Mouse (Mus musculus) embryonic stem cell, embryonic (primary cell): Measurements from ENCODE around the gene C87499.

Experiments
- CTCF ChIA-PET, 4 experiments: fragments of 300-600 bp in 2 of 4; fragments of 350-600 bp in 2 of 4; sonication (Branson Sonifier 250); formaldehyde crosslinking; loops; one replicate each; lab custom pipeline; 2022; ENCODE audit warnings: inconsistent platforms in 2 of 4; lab: Charles Lee
- POLR2A ChIA-PET, 4 experiments: fragments of 300-600 bp in 2 of 4; fragments of 350-600 bp in 2 of 4; sonication (Branson Sonifier 250); formaldehyde crosslinking; loops; one replicate each; lab custom pipeline; 2022; ENCODE audit warnings: antibody characterized with exemption in 4 of 4, inconsistent platforms in 1 of 4; lab: Charles Lee

The C87499 gene

GRCm38 (mm10) chr4:88634311-88634710 is at the start of gene C87499:
TSS of gene C87499 (minus strand) at chr4:88634411.
- ChIA-PET POLR2A (no interaction called here), CTCF (no interaction called here)

DNA sequence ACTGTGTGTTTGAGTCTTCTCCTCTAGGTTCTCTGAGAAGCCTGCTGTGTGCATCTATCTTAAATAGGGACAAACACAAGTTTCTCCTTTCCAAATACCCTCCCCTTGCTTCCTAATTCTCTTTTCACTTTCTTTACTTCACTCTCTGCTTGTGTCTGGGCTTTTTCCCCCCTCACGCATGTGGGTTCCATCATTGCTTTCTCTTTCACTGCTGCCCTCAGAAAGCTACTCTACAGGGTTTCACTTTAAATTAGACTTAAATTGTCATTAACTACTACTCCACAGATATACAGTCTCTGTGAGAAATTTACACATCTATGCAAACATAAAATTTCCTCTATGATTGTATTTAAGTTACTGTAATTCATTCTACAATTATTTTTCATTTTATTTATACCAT is 49.6 kb upstream of the C87499 start, which contains the start of gene Ifna2:
Gene Ifna2 (minus strand): TSS at position 101 of the 400 bp plus-strand sequence.
- ChIA-PET POLR2A (no interaction called here), CTCF (interaction anchor here in 1 of 4 experiments (1.1 kb wide), 1 partner anchor 136 kb away, joined by 4 read pairs; no protein-coding TSS in a partner anchor)

- ChIA-PET POLR2A (no interaction called here), CTCF (interaction anchor here in 1 of 4 experiments (0.6 kb wide), 1 partner anchor 1141 kb away, joined by 3 read pairs; no protein-coding TSS in a partner anchor)
Observed at GRCm38 (mm10) chr4:88681353-88681752, 47.1 kb upstream of the C87499 start.

- POLR2A ChIA-PET, result no interaction called here
- CTCF ChIA-PET, result interaction anchor here in 1 of 4 experiments (0.9 kb wide), 1 partner anchor 159 kb away, joined by 5 read pairs; no protein-coding TSS in a partner anchor
Observed at GRCm38 (mm10) chr4:88680362-88680761, 46.2 kb upstream of the C87499 start.

GRCm38 (mm10) chr4:88676824-88677223 is 42.6 kb upstream of the C87499 start, which contains the start of gene Ifna16:
TSS of gene Ifna16 (minus strand) at chr4:88676924.
- ChIA-PET CTCF (no interaction called here), POLR2A (no interaction called here)

DNA sequence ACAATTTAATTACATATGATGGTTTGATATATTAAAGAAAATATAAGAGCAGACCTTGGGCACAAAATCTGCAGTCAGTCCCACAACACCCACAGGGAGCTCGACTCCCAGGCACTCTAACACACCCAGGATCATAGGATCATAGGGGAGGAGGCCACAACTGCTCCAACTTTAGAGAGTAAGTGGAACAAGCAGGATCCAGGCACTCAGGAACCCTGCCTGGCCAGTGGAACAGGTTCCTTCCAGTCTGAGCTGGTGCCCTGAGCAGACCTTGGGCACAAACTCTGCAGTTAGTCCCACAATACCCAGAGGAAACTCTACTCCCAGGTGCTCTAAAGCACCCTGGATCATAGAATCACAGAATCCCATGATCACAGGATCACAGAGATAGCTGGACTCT is 21.2 kb upstream of the C87499 start:
- ChIA-PET POLR2A (interaction anchor here in 1 of 4 experiments (0.6 kb wide), 1 partner anchor 73 kb away, joined by 3 read pairs; no protein-coding TSS in a partner anchor), CTCF (no interaction called here)

- POLR2A ChIA-PET, result no interaction called here
Observed at GRCm38 (mm10) chr4:88653644-88654043, 19.4 kb upstream of the C87499 start.

DNA sequence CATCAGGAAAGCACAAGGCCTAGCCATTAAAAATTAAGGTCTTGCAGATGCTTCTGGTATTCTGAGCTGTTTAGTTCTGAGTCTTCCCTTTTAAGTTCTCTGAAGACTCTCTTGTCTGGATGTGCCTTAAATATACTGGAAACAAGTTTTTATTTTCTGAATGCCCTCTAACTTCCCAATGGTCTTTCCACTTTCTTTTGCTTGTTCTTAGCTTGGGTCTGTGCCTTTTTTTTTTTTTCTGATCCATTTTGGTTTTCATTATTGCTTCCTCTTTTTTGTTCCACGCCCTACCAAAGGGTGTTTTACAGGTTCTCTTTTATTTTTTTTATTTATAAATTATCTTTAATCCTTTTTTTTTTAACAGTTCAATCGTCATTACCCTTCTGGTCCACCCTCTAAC is 10.1 kb upstream of the C87499 start, which contains the start of gene Ifna13:
Gene Ifna13 (minus strand): TSS at position 101 of the 400 bp plus-strand sequence.
- POLR2A ChIA-PET, result no interaction called here
- CTCF ChIA-PET, result no interaction called here

More at GRCm38 (mm10) chr4:88653644-88654043, 19.4 kb upstream of the C87499 start:
- CTCF ChIA-PET, result interaction anchor here in 1 of 4 experiments (0.6 kb wide), 1 partner anchor 65 kb away, joined by 10 read pairs; no protein-coding TSS in a partner anchor

DNA sequence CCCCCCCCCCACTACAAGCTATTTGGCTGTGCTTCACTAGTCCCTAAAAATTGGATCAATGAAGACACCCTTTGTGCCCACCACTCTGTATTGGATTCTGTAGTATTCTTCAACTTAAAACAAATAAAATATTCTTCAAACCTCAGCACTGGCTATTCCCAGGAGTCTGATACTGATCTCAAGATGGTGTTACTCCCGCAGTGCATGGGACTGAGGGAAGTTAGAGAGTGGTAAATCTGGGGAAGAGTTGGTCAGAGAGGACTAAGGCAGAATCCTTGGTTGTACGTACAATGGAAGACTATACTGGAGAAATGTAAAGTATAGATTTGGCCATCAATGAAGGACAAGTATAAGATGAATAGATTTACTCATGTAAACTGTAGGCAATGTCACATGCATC is 8.3 kb upstream of the C87499 start:
- POLR2A ChIA-PET, result no interaction called here
- CTCF ChIA-PET, result no interaction called here

- CTCF ChIA-PET, result no interaction called here
- POLR2A ChIA-PET, result interaction anchor here in 1 of 4 experiments (0.6 kb wide), 1 partner anchor 1826 kb away, joined by 3 read pairs; no protein-coding TSS in a partner anchor
Observed at GRCm38 (mm10) chr4:88641077-88641831, 7.0 kb upstream of the C87499 start.

DNA sequence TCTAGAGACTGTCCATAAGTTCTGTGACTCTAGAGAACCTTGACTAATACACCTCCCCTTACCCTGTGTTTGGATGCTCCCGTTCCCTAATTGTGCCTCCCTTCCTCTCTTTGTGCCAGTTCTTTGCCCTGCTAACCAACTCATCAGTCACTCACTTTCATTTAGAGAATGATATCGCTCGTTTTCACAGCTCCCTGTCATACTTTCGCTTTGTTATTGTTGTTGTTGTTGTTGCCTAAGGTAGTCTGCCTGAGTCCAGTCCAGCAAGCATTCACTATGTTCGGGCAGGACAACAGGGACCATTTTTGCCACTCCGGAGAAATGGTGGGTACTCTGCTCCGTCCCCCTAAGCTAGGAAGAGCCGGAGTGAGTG is 6.5 kb upstream of the C87499 start:
- ChIA-PET CTCF (no interaction called here), POLR2A (no interaction called here)

DNA sequence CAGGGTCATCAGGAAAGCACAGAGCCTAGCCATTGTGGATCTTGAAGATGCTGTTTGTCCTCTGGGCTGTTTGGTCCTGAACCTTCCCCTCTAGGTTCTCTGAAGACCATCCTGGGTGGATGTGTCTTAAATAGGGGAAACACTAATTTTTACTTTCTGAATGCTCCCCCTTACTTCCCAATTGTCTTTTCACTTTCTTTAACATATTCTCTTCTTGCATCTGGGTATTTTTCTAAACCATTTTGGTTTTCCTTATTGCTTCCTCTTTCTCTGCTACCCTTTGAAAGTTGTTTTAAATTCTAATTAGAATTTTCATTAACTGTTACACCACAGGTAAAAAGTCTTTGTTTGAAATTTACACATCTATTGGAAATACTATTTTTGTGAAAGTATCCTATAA is 30.9 kb downstream of the C87499 start, which contains the start of gene Ifna12:
Gene Ifna12 (minus strand): TSS at position 101 of the 400 bp plus-strand sequence.
- CTCF ChIA-PET, result no interaction called here

DNA sequence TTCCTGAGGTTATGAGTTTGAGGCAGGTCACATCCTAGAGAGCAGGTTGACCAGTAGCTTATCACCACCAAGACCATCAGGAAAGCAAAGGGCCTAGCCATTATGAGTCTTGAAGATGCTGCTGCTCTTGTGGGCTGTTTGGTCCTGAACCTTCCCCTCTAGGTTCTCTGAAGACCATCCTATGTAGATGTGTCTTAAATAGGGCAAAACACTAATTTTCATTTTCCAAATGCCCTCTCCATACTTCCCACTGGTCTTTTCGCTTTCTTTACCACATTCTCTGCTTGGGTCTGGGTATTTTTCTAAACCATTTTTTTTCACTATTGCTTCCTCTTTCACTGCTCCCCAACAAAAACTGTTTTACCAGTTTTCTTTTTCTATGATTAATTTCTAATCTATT is 41.9 kb downstream of the C87499 start, which contains the start of gene Ifna9:
Gene Ifna9 (minus strand): TSS at position 101 of the 400 bp plus-strand sequence.
- ChIA-PET POLR2A (no interaction called here), CTCF (no interaction called here)

More for the DNA sequence above, 30.9 kb downstream of the C87499 start, which contains the start of gene Ifna12:
- POLR2A ChIA-PET, result no interaction called here
